Mouse (Mus musculus) liver, adult (tissue): ENCODE measurements around the gene Gm45844.
"Not testable (repeated sequence)": the region's sequence is repeated elsewhere in the genome, so short reads cannot be mapped to it uniquely, and the experiment has no call there.

Source experiments
- GATA4 ChIP-seq: IDR thresholded peaks from 2 replicates; pipeline ENCODE4 v1.6.1; 2014; ENCODE audit warnings: mild to moderate bottlenecking, low read length; ENCODE audit not compliant: insufficient replicate concordance

Gm45844 gene

DNA sequence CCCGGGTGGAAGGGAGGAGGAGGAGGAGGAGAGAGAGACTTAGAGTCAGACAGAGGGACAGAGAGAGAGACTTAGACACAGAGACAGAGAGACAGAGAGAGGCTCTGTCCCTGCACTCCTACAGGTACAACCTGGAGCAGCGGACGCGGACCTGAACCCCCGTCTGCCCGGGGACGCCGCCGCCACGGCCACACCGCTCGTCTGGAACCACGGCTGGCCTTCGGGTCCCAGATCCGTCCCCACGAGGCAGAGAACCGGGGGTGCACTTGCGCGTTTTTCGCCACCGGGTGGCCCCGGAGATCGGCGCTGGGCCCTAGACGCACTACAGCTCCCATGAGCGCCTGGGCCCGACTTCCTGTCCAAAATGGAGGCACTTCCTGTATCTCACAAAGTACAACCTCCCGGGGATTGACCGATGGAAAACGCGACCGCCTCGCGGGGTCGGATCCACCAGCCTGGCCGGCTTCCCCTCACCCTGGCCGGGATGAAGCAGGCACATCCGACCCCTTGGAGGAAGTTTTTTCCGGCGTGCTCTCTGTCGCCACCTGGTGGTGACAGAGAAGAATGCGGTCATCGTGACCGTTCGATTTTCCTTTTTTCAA lies at the start of gene Gm45844:
Gene Gm45844, minus strand, starts transcription at position 324 of the 602 bp plus-strand sequence.
- not testable (repeated sequence) for TF ChIP-seq GATA4

GRCm38 (mm10) chr7:7295595-7295994 lies 17.5 kb upstream of the Gm45844 start:
- no peak for TF ChIP-seq GATA4

GRCm38 (mm10) chr7:7281383-7281782 lies 3.3 kb upstream of the Gm45844 start:
- TF ChIP-seq GATA4: no peak

- not testable (repeated sequence) for TF ChIP-seq GATA4
These were observed 30.9 kb downstream of the Gm45844 start, which contains the start of gene Vmn2r29 for GRCm38 (mm10) chr7:7247228-7247627. Gene Vmn2r29 (minus strand): TSS chr7:7247328.

DNA sequence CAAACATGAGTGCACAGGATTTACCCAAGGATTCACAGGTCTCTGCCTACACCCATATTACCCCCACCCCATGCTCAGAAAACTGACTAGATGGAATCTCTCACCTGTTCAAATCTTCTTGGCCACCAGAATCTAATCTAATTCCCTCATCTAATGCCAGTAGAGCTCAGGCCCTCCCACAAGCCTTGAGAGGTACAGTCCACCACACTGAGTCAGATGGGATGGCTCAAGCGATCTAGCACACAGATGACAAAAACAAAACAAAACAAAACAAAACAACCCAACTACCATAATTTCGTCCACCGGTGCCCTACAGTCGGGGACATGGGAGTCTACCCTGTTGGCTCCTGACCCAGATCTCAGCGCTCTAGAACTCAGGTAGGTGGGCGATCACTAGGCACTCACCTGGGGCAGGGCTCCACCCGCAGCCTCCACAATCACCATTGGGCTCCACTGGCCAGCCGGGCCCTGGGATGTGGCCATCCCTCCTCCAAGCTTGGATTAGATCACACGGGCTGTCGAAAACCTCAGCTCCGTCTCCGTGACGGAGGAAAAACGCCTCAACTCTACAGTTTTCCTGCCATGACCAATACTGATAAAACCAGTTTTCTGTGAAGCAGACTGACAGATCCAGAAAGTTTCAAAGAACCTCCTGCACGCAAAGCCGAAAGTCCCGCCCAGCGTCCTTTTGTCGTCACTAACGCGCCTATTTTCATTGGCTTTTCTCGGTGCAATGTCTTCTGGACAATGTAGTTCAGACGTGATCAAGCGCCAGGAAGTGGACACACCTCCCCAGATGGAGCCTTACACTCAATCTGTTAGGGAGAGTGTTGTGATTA lies 68.6 kb downstream of the Gm45844 start, which contains the start of gene Zfp772:
Gene Zfp772, minus strand, starts transcription at position 686 of the 839 bp plus-strand sequence.
- TF ChIP-seq GATA4: not testable (repeated sequence)

DNA sequence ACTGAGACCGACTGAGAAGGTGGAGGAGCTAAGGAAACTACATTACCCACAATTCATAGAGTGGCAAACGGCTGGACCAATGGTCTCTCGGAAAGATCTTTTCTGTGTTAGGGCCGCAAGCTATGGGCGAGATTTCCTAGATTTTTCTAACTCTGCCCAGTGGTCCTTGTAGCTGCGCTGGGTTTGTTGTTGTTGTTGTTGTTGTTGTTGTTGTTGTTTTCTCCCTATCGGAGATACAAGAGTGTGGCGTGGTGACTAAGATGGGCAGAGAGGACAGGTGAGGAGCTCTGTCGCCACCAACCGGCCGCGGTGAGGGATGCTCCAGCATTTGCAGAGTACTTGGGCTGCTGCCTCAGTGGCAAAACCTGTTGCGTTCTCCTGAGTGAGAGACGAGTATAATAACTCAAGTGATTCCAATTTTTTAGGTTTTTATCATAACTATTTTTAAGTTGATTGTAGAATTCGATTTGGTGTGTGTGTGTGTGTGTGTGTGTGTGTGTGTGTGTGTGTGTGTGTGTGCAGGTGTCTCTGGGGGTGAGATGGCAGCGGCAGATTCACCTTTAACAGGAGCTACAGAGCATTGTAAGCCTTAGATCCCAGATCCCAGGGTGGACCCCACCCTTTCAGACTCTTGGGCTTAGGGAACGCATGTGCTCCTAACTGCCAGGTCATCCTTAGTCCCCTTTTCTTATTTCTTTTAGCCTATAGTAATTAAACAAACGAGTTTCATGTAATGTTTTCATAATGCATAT lies 89.7 kb downstream of the Gm45844 start:
- no peak for TF ChIP-seq GATA4

GRCm38 (mm10) chr7:7187417-7188190 lies 90.5 kb downstream of the Gm45844 start:
- no peak for TF ChIP-seq GATA4

DNA sequence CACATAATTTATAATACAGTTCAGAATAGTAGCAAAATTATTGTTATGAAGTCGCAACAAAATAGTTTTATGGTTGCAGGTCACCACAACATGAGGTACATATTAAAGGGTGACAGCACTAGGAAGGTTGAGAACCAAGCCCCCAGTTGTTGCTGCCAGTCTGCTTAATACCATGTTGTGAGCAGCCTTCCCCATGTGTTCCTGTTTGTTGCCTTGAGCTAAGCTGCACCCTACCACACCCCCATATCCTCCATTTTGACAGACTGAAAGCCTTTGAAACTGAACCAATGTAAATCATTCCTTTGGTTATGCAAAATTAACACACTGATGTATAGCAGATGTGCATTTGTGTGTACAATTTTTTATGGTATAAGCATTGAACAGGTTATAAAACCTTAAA lies 92.2 kb downstream of the Gm45844 start:
- no peak for TF ChIP-seq GATA4

DNA sequence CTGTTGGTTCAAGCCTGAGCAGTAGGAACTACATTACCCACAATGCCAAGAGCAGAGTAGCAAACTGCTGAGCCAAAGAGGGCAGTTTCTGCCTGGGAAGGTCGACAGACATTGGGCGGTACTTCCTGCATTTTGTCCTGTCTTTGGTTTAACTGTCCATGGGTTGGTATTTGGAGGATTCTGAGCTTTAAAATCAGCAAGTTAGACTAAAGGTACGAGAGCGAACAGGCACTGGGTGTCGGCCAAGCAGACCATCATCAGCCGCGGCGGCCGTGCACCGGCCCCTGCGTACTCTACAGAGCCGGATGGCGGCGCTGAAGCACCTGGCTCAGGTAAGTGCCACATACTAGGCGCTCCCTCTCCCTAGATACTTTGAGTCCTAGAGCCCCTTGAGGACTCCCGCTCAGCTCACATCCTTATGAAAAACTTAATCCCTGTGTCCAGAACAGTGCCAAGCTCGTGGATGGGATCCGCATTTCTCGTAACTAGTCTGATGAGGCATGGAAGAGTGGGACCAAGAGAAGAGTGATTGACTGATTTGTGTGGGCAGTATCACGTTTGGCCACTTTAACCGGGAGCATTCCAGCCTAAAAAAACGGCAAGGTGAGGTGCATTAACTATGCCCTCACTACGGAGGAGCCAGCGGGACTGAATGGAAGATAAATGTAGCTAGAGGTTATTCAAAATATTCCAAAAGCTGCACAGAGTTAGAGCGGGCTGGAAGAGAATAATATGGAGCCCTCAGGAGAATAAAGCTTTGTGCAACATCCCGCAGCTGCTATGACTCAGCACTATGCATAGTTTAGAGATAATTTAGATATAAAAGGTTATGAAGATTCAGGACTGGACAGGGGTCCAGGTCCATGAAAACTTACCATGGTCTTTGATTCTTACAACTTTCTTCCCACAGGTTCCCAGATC lies 106.6 kb downstream of the Gm45844 start, which contains the start of gene Zfp418:
Gene Zfp418, plus strand, starts transcription at position 104 of the 921 bp plus-strand sequence.
- no peak for TF ChIP-seq GATA4
